Mouse (Mus musculus) T-helper 2 cell (primary cell): ENCODE results near the gene Gp9.

Source experiments
- in situ Hi-C: fragments of 300-600 bp; cut with MboI, MseI; formaldehyde crosslinking; loops from one replicate; pipeline ENCODE4 v1.15.1; 2025; ENCODE audit warnings: high pct_unique_total_duplicates

Gp9 gene

GRCm38 (mm10) chr6:87750184-87750910, 27.5 kb upstream of the Gp9 start:
- in situ Hi-C loops = no loop called here

DNA sequence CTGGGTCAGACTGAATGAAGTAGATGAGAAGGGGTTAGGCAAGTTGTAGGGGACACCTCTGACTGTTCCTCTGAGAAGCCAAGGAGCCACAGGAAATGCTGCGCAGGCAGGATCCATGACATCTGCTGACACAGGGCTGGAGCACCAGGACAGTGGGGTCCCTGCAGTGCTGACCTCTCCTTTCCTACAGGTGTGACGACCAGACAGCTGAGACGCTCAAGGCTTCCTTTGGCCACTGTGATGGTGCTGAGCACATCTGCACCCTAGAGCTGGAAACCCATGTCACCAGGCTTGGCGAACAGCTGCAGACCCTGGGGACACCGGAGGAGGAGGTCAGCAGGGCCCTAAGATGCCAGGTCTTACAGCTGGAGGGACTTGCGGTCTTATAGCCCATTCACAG, 26.3 kb upstream of the Gp9 start:
- in situ Hi-C loops = no loop called here

DNA sequence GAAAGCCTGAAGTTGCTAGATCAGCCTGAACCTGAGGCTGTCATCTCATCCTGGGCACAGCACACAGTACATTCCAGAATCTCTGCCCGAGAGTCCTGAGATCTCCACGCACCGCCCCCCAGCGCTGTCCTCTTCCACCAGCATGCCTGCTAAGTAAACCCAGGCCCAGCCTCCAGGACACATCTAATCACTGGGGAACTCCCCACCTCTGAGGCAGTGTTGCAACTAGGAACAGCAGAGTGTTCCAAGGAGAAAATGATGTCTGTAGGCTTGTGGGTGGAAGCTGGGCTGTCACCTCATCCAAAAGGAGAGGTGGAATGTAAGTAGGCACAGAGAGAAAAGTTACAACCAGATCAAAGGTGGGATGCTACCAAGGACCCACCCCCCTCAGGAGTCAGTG, 22.7 kb upstream of the Gp9 start:
- in situ Hi-C loops = no loop called here

DNA sequence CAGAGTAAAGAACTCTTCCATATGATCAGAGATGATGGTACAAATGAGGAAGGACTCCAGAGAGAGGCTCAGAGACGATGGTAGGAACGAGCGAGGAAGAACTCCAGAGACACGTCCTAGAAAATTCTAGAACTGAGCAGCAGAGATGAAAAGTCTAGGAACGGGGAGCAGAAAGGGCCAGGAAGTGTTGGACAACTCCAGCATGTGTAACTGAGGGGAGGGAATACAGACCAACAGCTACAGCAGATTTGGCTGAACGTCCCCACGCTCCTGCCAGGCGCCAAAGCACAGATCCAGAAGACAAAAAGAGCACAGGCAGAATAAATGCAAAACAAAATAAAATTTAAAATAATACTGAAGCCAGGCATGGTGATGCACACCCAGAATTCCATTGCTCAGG, 21.0 kb upstream of the Gp9 start:
- in situ Hi-C loops = no loop called here

GRCm38 (mm10) chr6:87759404-87759803, 18.5 kb upstream of the Gp9 start:
- in situ Hi-C loops = no loop called here

GRCm38 (mm10) chr6:87759850-87760249, 18.0 kb upstream of the Gp9 start:
- in situ Hi-C loops = loop anchor here (5.0 kb wide), 1 partner anchor 47 kb away; no protein-coding TSS in a partner anchor

- in situ Hi-C loops = loop anchor here (5.0 kb wide), 1 partner anchor 45 kb away; no protein-coding TSS in a partner anchor
Observed at GRCm38 (mm10) chr6:87762161-87762560, 15.7 kb upstream of the Gp9 start.

DNA sequence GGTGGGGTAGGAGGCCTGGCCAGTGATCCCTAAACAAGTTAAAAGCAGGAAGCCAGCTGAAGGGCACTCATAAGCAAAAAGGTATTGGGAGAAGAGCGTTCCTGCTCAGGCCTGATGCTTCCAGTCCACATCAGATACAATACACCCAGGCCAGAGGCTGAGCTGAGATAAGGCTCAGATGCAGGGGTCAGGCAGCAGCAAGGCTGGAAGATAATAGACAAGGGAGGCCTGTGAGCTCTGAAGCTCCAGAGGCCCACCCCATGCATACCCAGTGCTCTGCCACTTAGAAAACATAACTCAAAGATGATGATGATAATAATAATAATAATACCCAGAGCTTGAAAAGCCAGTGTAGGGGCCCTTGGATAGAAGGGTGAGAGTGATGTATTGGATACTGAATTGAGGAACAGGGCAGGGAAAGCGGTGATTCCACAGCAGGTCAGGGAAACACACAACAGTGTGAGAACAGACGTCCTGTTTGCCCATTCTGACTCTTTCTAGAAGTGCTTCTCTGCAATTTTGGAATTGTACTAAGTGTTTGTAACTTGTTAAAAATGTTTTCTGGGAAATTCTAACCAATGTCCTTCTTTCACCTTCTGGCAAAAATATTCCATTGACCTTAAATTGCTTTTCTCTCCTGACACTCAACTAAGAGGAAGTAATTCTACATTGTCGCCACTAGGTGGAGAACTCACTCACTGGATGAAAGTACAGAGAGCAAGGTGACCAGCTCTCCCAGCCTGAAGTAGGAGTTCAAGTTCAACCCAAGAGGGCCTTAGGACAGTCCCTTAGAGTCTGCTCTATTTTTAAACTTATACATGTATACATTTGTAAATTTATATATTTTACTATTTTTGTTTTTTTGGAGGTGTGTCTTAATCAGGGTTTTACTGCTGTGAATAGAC, 14.2 kb upstream of the Gp9 start:
- in situ Hi-C loops = loop anchor here (5.0 kb wide), 1 partner anchor 44 kb away; no protein-coding TSS in a partner anchor

DNA sequence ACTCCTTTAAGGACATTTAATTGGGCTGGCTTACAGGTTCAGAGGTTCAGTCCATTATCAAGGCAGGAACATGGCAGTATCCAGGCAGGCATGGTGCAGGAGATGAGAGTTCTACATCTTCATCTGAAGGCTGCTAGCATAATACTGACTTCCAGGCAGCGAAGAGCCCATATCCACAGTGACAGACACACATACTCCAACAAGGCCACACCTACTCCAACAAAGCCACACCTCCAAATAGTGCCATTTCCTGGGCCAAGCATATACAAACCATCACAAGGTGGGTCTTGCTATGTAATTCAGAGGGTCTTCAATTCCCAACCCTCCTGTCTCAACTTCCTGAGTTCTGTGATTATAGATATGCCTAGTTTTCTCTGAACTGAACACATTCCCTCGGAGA, 13.6 kb upstream of the Gp9 start:
- in situ Hi-C loops = loop anchor here (5.0 kb wide), 1 partner anchor 43 kb away; no protein-coding TSS in a partner anchor

- in situ Hi-C loops = no loop called here
Observed at GRCm38 (mm10) chr6:87770626-87771025, 7.2 kb upstream of the Gp9 start.

GRCm38 (mm10) chr6:87774466-87774865, 3.4 kb upstream of the Gp9 start:
- in situ Hi-C loops = no loop called here

DNA sequence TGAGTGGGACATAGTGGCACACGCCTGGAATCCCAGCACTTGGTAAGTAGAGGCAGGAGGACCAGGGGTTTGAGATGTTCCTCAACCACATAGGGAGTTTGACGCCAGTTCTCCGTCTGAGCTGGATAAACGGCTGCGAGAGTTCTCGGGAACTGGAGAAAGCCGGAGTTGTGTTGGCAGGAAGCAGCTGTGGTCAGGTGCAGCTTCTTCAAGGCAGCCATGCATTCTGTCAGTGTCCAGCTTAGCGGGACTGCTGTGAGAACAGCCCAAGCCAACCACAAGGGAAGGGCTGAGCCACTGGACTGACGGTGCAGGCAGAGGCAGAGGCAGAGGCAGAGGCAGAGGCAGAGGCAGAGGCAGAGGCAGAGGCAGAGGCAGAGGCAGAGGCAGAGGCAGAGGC, 3.0 kb upstream of the Gp9 start:
- in situ Hi-C loops = no loop called here

GRCm38 (mm10) chr6:87775588-87776245, 2.2 kb upstream of the Gp9 start:
- in situ Hi-C loops = no loop called here

- in situ Hi-C loops = no loop called here
Observed at GRCm38 (mm10) chr6:87776663-87777062, 1.2 kb upstream of the Gp9 start.

DNA sequence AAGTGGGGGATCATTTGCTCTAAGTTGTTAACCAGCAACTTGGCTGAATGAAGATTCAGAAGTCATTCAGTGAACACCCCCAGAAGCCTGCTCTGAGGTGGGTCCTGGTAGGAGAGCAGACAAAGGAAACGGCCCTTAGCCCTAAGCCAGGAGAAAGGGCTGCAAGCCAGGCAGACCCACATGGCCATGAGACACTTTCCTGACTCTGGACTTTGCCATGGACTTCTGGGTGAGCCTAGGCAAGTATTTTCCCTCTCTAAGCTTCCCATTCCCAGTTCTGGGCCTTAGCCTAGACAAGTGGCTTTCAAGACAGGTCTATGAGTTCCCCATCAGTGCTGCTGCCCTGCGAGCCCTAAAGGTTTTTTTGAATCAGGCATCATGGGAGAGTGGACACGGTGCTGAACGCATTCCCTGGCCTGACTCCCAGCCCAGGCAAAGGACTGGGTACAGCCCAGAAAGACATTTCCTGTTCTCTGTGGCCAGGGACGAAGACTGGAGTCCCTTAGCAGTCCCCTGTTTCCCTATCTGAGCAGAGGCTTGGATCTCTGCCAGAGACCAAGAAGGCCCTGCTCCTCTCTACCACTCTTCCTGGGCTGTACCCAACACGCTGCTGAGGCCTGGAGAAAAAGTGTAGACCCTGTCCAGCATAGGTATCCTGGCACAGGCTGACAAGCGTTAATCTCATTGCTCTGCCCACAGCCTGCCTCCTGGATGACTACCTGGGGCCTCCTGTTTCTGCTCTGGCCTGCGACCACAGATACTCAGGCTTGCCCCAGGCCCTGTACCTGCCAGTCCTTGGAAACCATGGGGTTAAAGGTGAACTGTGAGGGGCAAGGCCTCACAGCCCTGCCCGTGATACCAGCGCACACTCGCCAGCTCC, 662 bp downstream of the Gp9 start:
- in situ Hi-C loops = no loop called here

DNA sequence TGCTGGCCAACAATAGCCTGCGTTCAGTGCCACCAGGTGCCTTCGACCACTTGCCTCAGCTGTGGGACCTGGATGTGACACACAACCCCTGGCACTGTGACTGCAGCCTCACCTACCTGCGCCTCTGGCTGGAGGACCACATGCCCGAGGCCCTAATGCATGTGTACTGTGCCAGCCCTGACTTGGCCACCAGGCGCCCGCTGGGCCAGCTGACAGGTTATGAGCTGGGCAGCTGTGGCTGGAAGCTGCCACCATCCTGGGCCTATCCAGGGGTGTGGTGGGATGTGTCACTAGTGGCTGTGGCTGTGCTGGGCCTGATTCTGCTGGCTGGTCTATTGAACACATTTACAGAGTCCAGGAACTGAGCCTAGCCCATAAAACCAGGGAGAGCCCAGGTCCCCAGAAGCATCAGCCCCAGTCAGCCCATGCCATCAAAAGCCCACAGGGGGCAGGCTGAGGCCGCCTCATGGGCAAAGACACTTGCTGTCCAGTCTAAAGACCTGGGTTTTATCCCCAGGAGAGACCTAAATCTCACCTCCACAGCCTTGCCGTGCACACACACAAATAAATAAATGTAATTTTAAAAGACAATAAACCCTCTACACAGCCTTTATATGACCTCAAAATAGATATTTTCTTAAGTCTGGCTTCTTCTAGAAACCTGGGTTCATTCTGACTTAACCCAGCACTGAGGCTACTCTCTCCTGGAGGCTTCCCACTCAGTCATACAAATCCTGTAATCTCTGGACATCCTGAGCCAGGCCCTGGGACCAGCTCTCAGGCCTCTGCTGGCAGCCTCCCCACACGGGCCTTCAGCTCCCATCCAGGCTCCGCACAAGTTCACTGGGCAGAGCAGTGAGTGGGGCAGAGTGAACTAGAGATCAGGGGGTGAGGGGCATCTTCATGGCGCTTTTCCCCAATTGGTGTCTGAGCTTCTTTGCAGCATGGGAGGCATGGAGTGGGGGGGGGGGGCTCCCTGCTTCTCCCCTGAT, 1.6 kb downstream of the Gp9 start:
- in situ Hi-C loops = no loop called here

GRCm38 (mm10) chr6:87780546-87781301, 2.9 kb downstream of the Gp9 start:
- in situ Hi-C loops = no loop called here

DNA sequence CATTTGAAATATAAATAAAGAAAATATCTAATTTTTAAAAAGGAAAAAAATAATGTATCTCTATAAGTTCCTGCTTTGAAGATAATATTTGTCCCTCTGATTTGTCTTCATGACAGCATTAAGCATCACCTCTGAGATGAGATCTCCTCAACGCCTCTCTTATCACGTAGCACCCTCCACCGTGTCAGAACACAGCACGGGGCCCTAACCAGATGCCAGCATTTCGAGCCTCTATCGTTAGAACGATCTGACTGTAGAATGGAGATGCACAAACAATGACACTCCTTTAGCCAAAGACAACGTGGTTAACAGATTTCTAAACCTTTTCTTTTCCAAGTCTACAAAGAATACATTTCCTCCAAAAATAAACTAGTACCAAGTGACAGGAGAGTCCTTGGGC, 6.2 kb downstream of the Gp9 start:
- in situ Hi-C loops = no loop called here

GRCm38 (mm10) chr6:87786621-87787020, 8.7 kb downstream of the Gp9 start:
- in situ Hi-C loops = no loop called here
